Mouse (Mus musculus): ENCODE measurements around the gene Tmem9. TPM values are rescaled to one million over a fixed set of nuclear protein-coding genes. Genes with fewer than 3 reads are reported as not detected.
A peak's percentile ranks its signal among the peaks of the same experiment; 100 is the strongest.

Tmem9 gene
- polyA plus RNA-seq, 1 experiment from 2014 or later: 143 TPM

GRCm38 (mm10) chr1:136017307-136017706 is 9.4 kb downstream of the Tmem9 start:
- H3K27ac ChIP-seq (ENCODE audit: low read depth, low read length): 0 out of 2 replicates have a peak overlapping the region, but pooled peaks have one; percentile 6
- 0 out of 2 replicates have a peak overlapping the region, but pooled peaks have one; percentile 86 for H3K4me3 ChIP-seq (ENCODE audit: low read depth, low read length)

GRCm38 (mm10) chr1:136017907-136018313 is 10.0 kb downstream of the Tmem9 start:
- DNase-seq (ENCODE audit: low spot score): peak; percentile 99
- 0% methylated on average over 22 of the region's 22 CpGs for WGBS
- Histone ChIP-seq H3K36me3 (ENCODE audit: control insufficient read depth, insufficient read depth, low read length) (peaks cover 24% of the 10 kb centered on the region), H3K4me1 (ENCODE audit: control insufficient read depth, insufficient read depth, low read length) (peaks cover 13% of the 10 kb centered on the region), H3K4me2 (ENCODE audit: low read length) (peak overlapping the region; percentile 97), H3K27me3 (replicated peaks; ENCODE audit: control insufficient read depth, insufficient read depth, low read length) (no peaks in the 10 kb centered on the region), H3K9ac (ENCODE audit: low read length) (peak overlapping the region; percentile 89), H3K9me3 (replicated peaks; ENCODE audit: control insufficient read depth, low read length) (no peaks in the 10 kb centered on the region), H3K4me3 (ENCODE audit: low read depth, low read length) (peak overlapping the region; percentile 86), H3K27ac (ENCODE audit: low read depth, low read length) (peak overlapping the region; percentile 44; the same call in 1 of the 2 replicates)
- peak; percentile 100 for ATAC-seq

More at GRCm38 (mm10) chr1:136017307-136017706, 9.4 kb downstream of the Tmem9 start:
- H3K4me1 ChIP-seq (ENCODE audit: control insufficient read depth, insufficient read depth, low read length): peaks cover 13% of the 10 kb centered on the region
- H3K9ac ChIP-seq (ENCODE audit: low read length): no peak overlapping the region
- no peak for DNase-seq (ENCODE audit: low spot score)
- H3K9me3 ChIP-seq (replicated peaks; ENCODE audit: control insufficient read depth, low read length): no peaks in the 10 kb centered on the region
- peaks cover 19% of the 10 kb centered on the region for H3K36me3 ChIP-seq (ENCODE audit: control insufficient read depth, insufficient read depth, low read length)
- ATAC-seq: peak; percentile 30
- H3K27me3 ChIP-seq (replicated peaks; ENCODE audit: control insufficient read depth, insufficient read depth, low read length): no peaks in the 10 kb centered on the region
- 73% methylated on average over 2 of the region's 2 CpGs for WGBS
- peak overlapping the region; percentile 23; the same call in 1 of the 2 replicates for H3K4me2 ChIP-seq (ENCODE audit: low read length)

GRCm38 (mm10) chr1:136018390-136019189 is 10.6 kb downstream of the Tmem9 start:
- H3K36me3 ChIP-seq (ENCODE audit: control insufficient read depth, insufficient read depth, low read length): peaks cover 29% of the 10 kb centered on the region
- no peaks in the 10 kb centered on the region for H3K27me3 ChIP-seq (replicated peaks; ENCODE audit: control insufficient read depth, insufficient read depth, low read length)
- H3K4me2 ChIP-seq (ENCODE audit: low read length): peak overlapping the region; percentile 97
- DNase-seq (ENCODE audit: low spot score) (peak; percentile 39), ATAC-seq (peak; percentile 29)
- no peaks in the 10 kb centered on the region for H3K9me3 ChIP-seq (replicated peaks; ENCODE audit: control insufficient read depth, low read length)
- peak overlapping the region; percentile 86 for H3K4me3 ChIP-seq (ENCODE audit: low read depth, low read length)
- 7% methylated on average over 24 of the region's 24 CpGs for WGBS
- peak overlapping the region; percentile 44; the same call in 1 of the 2 replicates for H3K27ac ChIP-seq (ENCODE audit: low read depth, low read length)
- peak overlapping the region; percentile 89 for H3K9ac ChIP-seq (ENCODE audit: low read length)
- peaks cover 13% of the 10 kb centered on the region for H3K4me1 ChIP-seq (ENCODE audit: control insufficient read depth, insufficient read depth, low read length)

- Histone ChIP-seq H3K36me3 (ENCODE audit: control insufficient read depth, insufficient read depth, low read length) (peaks cover 88% of the 10 kb centered on the region), H3K27me3 (replicated peaks; ENCODE audit: control insufficient read depth, insufficient read depth, low read length) (no peaks in the 10 kb centered on the region), H3K4me1 (ENCODE audit: control insufficient read depth, insufficient read depth, low read length) (no peaks in the 10 kb centered on the region), H3K4me2 (ENCODE audit: low read length) (no peak overlapping the region), H3K9me3 (replicated peaks; ENCODE audit: control insufficient read depth, low read length) (no peaks in the 10 kb centered on the region), H3K4me3 (ENCODE audit: low read depth, low read length) (no peak overlapping the region), H3K27ac (ENCODE audit: low read depth, low read length) (no peak overlapping the region), H3K9ac (ENCODE audit: low read length) (no peak overlapping the region)
- DNase-seq (ENCODE audit: low spot score): no peak
- ATAC-seq: peak; percentile 44; the same call in 1 of the 2 replicates
- 27% methylated on average over 7 of the region's 7 CpGs for WGBS
Observed at GRCm38 (mm10) chr1:136030201-136030600, 22.3 kb downstream of the Tmem9 start.

- Histone ChIP-seq H3K36me3 (ENCODE audit: control insufficient read depth, insufficient read depth, low read length) (peaks cover 80% of the 10 kb centered on the region), H3K9ac (ENCODE audit: low read length) (no peak overlapping the region), H3K4me3 (ENCODE audit: low read depth, low read length) (no peak overlapping the region), H3K9me3 (replicated peaks; ENCODE audit: control insufficient read depth, low read length) (no peaks in the 10 kb centered on the region), H3K4me1 (ENCODE audit: control insufficient read depth, insufficient read depth, low read length) (no peaks in the 10 kb centered on the region), H3K27me3 (replicated peaks; ENCODE audit: control insufficient read depth, insufficient read depth, low read length) (no peaks in the 10 kb centered on the region), H3K4me2 (ENCODE audit: low read length) (no peak overlapping the region), H3K27ac (ENCODE audit: low read depth, low read length) (no peak overlapping the region)
- ATAC-seq: no peak
- WGBS: 83% methylated on average over 8 of the region's 8 CpGs
- DNase-seq (ENCODE audit: low spot score): no peak
Observed at GRCm38 (mm10) chr1:136031697-136032096, 23.7 kb downstream of the Tmem9 start.

- Histone ChIP-seq H3K27ac (ENCODE audit: low read depth, low read length) (no peak overlapping the region), H3K4me1 (ENCODE audit: control insufficient read depth, insufficient read depth, low read length) (no peaks in the 10 kb centered on the region), H3K4me3 (ENCODE audit: low read depth, low read length) (no peak overlapping the region), H3K4me2 (ENCODE audit: low read length) (no peak overlapping the region), H3K27me3 (replicated peaks; ENCODE audit: control insufficient read depth, insufficient read depth, low read length) (no peaks in the 10 kb centered on the region), H3K9ac (ENCODE audit: low read length) (no peak overlapping the region), H3K9me3 (replicated peaks; ENCODE audit: control insufficient read depth, low read length) (no peaks in the 10 kb centered on the region), H3K36me3 (ENCODE audit: control insufficient read depth, insufficient read depth, low read length) (peaks cover 68% of the 10 kb centered on the region)
- WGBS: 71% methylated on average over 7 of the region's 7 CpGs
- ATAC-seq (no peak), DNase-seq (ENCODE audit: low spot score) (no peak)
Observed at GRCm38 (mm10) chr1:136032961-136033360, 25.0 kb downstream of the Tmem9 start.

GRCm38 (mm10) chr1:136038746-136039538 is 31.0 kb downstream of the Tmem9 start:
- no peak for DNase-seq (ENCODE audit: low spot score)

GRCm38 (mm10) chr1:136040452-136040851 is 32.5 kb downstream of the Tmem9 start:
- WGBS: 16% methylated on average over 11 of the region's 11 CpGs
- Histone ChIP-seq H3K27ac (ENCODE audit: low read depth, low read length) (no peak overlapping the region), H3K4me3 (ENCODE audit: low read depth, low read length) (no peak overlapping the region), H3K9me3 (replicated peaks; ENCODE audit: control insufficient read depth, low read length) (no peaks in the 10 kb centered on the region), H3K27me3 (replicated peaks; ENCODE audit: control insufficient read depth, insufficient read depth, low read length) (no peaks in the 10 kb centered on the region), H3K36me3 (ENCODE audit: control insufficient read depth, insufficient read depth, low read length) (peaks cover 5% of the 10 kb centered on the region; the same call in 1 of the 2 replicates), H3K9ac (ENCODE audit: low read length) (no peak overlapping the region), H3K4me1 (ENCODE audit: control insufficient read depth, insufficient read depth, low read length) (peaks cover 6% of the 10 kb centered on the region; the same call in 1 of the 2 replicates), H3K4me2 (ENCODE audit: low read length) (no peak overlapping the region)
- no peak for DNase-seq (ENCODE audit: low spot score)
- ATAC-seq: no peak

More at GRCm38 (mm10) chr1:136038746-136039538, 31.0 kb downstream of the Tmem9 start:
- WGBS: 82% methylated on average over 5 of the region's 5 CpGs
- Histone ChIP-seq H3K9me3 (replicated peaks; ENCODE audit: control insufficient read depth, low read length) (no peaks in the 10 kb centered on the region), H3K36me3 (ENCODE audit: control insufficient read depth, insufficient read depth, low read length) (peaks cover 20% of the 10 kb centered on the region), H3K27ac (ENCODE audit: low read depth, low read length) (no peak overlapping the region), H3K4me3 (ENCODE audit: low read depth, low read length) (no peak overlapping the region), H3K4me1 (ENCODE audit: control insufficient read depth, insufficient read depth, low read length) (peaks cover 6% of the 10 kb centered on the region; the same call in 1 of the 2 replicates), H3K27me3 (replicated peaks; ENCODE audit: control insufficient read depth, insufficient read depth, low read length) (no peaks in the 10 kb centered on the region), H3K4me2 (ENCODE audit: low read length) (no peak overlapping the region), H3K9ac (ENCODE audit: low read length) (no peak overlapping the region)
- no peak for ATAC-seq

All from forebrain, embryonic 14.5 days (tissue).